Mouse (Mus musculus) megakaryocyte-erythroid progenitor cell, adult 5 weeks (primary cell): Measurements from ENCODE around the gene Cdkn3. TPM values are rescaled to one million over a fixed set of nuclear protein-coding genes. Genes with fewer than 3 reads are reported as not detected.

ENCODE experiments used
- polyA plus RNA-seq: library from polyadenylated mRNA; stranded (reverse); fragments of >175 nt; gene quantifications from 2 replicates; pipeline ENCODE4 v1.2.3, GENCODE M21; 2012

Cdkn3 gene
- polyA plus RNA-seq, result 2.3 and 2.5 TPM in 2 replicates

DNA sequence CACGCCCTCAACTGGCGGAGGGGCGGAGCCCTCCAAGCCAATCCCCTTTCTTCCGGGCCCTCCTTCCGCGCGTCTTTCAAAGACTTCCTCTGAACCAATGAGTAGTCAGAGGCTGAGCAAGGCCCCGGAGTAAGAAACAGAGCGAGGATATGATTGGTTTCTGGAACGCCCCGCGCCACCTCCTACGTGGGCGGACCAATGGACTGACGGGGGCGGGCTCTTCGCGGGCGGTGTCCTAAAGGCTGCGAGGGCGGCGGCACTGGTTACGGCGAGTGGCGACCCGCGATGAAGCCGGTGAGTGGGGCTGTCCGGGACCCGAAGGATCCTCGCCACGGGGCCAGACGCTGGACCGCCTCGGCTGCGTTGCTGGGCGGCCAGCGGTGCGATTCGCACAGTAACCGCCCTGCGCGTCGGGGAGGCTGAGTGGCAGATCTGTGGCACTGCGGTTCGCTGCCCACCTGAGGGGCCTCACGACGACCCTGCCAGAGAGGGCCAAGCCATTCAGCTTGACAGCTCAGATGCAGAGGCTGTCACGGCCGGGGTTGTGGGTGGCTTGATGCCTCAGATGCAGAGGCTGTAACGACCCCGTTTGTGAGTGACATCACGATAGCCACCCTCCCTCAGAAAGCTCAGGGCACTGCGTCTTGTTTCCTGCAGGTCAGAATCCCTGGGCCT, at the start of gene Cdkn3:
TSS of gene Cdkn3 (plus strand) at position 187 of the 675 bp plus-strand sequence.

GRCm38 (mm10) chr14:46787787-46788504, 27.6 kb downstream of the Cdkn3 start, which contains the start of gene Cnih1:
Gene Cnih1 (minus strand): TSS chr14:46788411.

Other genes with a start within 250 kb of the Cdkn3 start
- 135 and 164 TPM in 2 replicates for gene Cnih1, start 27.9 kb downstream of the Cdkn3 start, polyA plus RNA-seq
- 2.0 and 2.1 TPM in 2 replicates for gene Gmfb, start 61.7 kb downstream of the Cdkn3 start, polyA plus RNA-seq
- 10.9 and 11.7 TPM in 2 replicates for gene Cgrrf1, start 71.6 kb downstream of the Cdkn3 start, polyA plus RNA-seq
- gene Samd4, start 122.3 kb downstream of the Cdkn3 start, polyA plus RNA-seq, result 0.36 and 0.53 TPM in 2 replicates